Mouse (Mus musculus): ENCODE data around the gene Ptprd. TPM values are rescaled to one million over a fixed set of nuclear protein-coding genes. Genes with fewer than 3 reads are reported as not detected.

Ptprd gene
- polyA plus RNA-seq, 1 experiment: 357 TPM

DNA sequence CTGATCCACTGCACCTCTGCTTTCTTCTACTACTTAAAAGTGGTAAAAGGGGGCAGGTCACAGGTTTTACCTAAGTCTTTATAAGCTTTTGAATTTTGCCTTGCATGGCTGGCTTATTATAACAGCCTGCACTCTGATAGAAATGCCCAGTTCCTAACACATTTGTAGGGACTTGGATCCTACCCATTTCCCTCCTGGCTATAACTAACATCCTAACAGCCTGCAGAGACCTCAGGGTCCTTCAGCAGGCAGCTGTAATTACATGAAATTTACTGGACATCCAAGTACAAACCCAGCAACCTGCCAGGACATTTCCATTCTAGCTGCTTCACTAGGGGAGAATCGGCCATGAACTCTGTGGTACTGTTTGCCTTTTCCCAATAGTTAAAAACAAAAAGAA, 1751.2 kb downstream of the Ptprd start:
- Histone ChIP-seq H3K27ac (ENCODE audit: insufficient read depth, low read depth, low read length) (no peak overlapping the region), H3K4me3 (ENCODE audit: insufficient read depth, low read depth, low read length) (no peak overlapping the region), H3K4me1 (ENCODE audit: control insufficient read depth, insufficient read depth, low read length) (no peaks in the 10 kb centered on the region)
- 60% methylated on average over 1 of the region's 1 CpGs for WGBS
- TF ChIP-seq POLR2A (IDR thresholded peaks at IDR 0.05; ENCODE audit: insufficient read depth, low read depth, low read length) (no peak), CTCF (IDR thresholded peaks at IDR 0.05; ENCODE audit: insufficient read depth, low read depth, low read length) (no peak)

DNA sequence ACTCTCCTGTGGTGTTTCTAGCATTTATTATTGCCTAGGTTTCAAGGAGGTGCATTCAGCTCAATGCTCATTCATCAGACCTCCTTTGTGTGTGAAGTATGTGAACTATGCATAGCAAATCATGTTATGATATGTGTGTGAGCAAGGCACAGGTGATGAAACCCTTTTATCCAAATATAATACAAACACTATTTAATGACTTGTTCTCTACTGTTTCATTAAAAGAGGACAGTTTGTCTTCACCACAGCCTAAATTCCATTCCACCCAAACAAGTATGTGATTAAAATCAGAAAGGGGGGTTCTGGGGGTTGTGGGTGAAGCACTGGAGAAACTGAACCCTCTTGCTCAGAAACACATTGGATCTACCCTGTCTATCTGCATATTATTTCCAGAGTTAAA, 1752.1 kb downstream of the Ptprd start:
- H3K4me1 ChIP-seq (ENCODE audit: control insufficient read depth, insufficient read depth, low read length): no peaks in the 10 kb centered on the region
- H3K27ac ChIP-seq (ENCODE audit: insufficient read depth, low read depth, low read length): no peak overlapping the region
- no peak overlapping the region for H3K4me3 ChIP-seq (ENCODE audit: insufficient read depth, low read depth, low read length)
- TF ChIP-seq CTCF (IDR thresholded peaks at IDR 0.05; ENCODE audit: insufficient read depth, low read depth, low read length) (no peak), POLR2A (IDR thresholded peaks at IDR 0.05; ENCODE audit: insufficient read depth, low read depth, low read length) (no peak)

DNA sequence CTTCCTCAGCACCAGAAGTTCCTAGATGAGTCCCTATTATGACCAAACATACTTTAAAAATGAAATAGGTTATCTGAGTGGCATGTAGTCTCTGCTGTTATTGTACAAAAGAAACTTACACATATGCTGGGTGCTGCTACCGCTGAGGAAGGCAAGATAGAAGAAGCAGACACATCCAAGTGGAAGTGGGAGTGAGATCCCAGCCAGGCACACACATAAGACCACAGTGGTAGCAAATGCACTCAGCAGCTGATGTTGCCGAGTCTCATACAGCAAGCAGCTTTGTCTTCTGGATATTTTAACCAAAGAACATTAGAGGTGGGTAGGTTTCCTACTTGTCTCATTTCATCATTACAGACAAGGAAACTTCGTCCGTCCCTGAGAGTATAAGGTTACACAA, 1759.5 kb downstream of the Ptprd start:
- H3K4me1 ChIP-seq (ENCODE audit: control insufficient read depth, insufficient read depth, low read length): no peaks in the 10 kb centered on the region
- 82% methylated on average over 4 of the region's 4 CpGs for WGBS
- H3K4me3 ChIP-seq (ENCODE audit: insufficient read depth, low read depth, low read length): no peak overlapping the region
- H3K27ac ChIP-seq (ENCODE audit: insufficient read depth, low read depth, low read length): no peak overlapping the region
- no peak for TF ChIP-seq CTCF (IDR thresholded peaks at IDR 0.05; ENCODE audit: insufficient read depth, low read depth, low read length)
- no peak for TF ChIP-seq POLR2A (IDR thresholded peaks at IDR 0.05; ENCODE audit: insufficient read depth, low read depth, low read length)

DNA sequence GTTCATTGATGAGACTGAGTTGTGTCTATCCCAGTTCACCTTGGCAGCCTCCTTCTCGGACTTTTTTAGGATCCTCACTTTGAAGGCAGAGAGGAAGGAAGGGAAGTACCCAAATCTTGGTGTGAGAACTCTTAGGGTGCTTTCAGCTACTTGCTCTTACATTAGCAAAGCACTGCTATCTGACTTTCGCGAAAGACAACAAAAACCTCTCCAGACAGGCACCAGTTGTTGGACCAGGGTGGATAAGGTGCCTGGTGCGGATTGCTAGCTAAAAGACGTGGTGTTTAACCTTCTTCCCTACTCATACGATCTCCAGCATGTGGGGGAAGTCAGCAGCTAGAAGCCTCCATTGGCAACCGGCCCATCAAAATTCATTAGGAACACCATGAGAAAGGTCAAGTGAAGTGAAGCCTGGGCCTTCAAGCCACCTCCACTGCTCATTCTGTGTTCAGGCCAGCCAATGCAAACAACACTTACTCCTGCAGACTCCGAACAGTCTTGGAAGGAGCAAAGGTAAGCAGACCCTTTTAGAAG, 1760.7 kb downstream of the Ptprd start:
- Histone ChIP-seq H3K27ac (ENCODE audit: insufficient read depth, low read depth, low read length) (no peak overlapping the region), H3K4me3 (ENCODE audit: insufficient read depth, low read depth, low read length) (peak overlapping the region; percentile 74; the same call in 1 of the 2 replicates), H3K4me1 (ENCODE audit: control insufficient read depth, insufficient read depth, low read length) (no peaks in the 10 kb centered on the region)
- TF ChIP-seq CTCF (IDR thresholded peaks at IDR 0.05; ENCODE audit: insufficient read depth, low read depth, low read length): no peak
- no peak for TF ChIP-seq POLR2A (IDR thresholded peaks at IDR 0.05; ENCODE audit: insufficient read depth, low read depth, low read length)
- 64% methylated on average over 8 of the region's 8 CpGs for WGBS

DNA sequence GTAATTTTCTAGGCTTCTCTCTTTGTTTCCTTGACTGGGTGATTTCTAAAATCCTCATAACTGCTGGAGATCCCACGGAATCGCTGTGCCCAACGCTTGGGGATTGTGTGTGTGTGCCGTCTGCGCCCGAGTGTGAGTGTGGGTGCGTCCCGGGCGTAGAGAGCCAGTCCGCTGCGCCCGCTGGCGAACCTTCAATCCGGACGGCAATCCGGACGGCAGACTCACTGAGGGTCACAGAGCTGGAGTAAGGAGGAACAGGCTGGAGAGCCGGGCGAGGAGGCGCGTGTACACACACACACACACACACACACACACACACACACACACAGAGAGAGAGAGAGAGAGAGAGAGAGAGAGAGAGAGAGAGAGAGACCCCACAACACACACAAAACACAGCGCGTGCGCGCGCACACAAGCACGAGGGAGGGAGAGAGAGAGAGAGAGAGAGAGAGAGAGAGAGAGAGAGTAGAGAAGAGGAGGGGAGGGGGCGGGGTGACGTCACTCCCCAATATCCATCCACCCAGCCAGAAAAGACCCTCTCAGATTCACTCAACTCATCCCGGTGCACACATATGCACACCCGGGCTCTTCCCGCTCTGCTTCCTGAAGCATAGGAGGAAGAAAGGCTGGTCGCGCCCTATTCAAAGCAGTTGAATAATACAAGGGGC, 1761.3 kb downstream of the Ptprd start:
- WGBS: 2% methylated on average over 34 of the region's 34 CpGs
- H3K4me3 ChIP-seq (ENCODE audit: insufficient read depth, low read depth, low read length): peak overlapping the region; percentile 74
- H3K4me1 ChIP-seq (ENCODE audit: control insufficient read depth, insufficient read depth, low read length): no peaks in the 10 kb centered on the region
- 0 out of 2 replicates have a peak overlapping the region, but pooled peaks have one; percentile 19 for H3K27ac ChIP-seq (ENCODE audit: insufficient read depth, low read depth, low read length)
- TF ChIP-seq CTCF (IDR thresholded peaks at IDR 0.05; ENCODE audit: insufficient read depth, low read depth, low read length): no peak
- TF ChIP-seq POLR2A (IDR thresholded peaks at IDR 0.05; ENCODE audit: insufficient read depth, low read depth, low read length): no peak

DNA sequence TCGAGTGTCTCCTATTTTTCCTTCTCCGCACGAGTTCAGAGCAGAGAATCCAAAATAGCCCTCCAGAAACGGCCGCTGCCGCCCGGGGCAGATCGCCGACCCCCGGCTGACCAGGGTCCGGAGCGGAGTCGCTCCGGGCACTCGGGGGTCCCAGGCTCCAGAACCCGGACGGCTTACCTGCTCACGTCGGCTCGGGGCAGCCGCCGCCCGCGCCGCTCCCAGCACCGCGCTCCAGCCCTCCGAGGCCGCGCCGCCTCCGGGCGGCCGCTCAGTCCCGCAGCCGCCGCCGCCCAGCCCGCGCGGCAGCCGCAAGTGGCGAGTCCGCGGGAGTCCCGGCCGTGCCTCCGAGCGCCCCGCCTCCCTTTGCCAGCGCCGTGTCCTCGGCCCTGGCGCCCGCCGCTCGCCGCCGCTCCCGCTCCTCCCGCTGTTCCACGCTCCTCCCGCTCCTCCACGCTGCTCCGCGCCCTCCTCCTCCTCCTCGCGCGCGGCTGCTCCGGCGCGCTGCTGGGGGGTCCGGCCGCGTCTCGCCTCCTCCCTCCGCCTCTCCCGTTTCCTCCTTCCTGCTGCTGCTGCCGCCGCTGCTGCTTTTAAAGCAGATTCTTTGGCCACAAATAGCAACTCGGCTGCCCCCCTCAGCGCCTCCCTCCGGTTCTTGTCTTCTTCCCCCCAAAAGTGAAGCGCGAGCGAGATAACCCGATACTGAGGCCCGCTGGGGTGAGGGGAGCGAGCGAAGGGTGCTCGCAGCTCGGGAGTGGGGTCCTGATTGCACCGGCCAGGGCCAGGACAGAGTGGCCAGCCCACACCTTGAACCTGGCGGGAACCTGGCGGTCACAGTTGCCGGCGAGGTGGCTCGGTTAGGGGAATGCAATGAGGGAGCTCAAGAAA, 1762.1 kb downstream of the Ptprd start:
- TF ChIP-seq POLR2A (IDR thresholded peaks at IDR 0.05; ENCODE audit: insufficient read depth, low read depth, low read length) (no peak), CTCF (IDR thresholded peaks at IDR 0.05; ENCODE audit: insufficient read depth, low read depth, low read length) (no peak)
- peak overlapping the region; percentile 19; the same call in 1 of the 2 replicates for H3K27ac ChIP-seq (ENCODE audit: insufficient read depth, low read depth, low read length)
- WGBS: under 1% methylated on average over 93 of the region's 99 CpGs

DNA sequence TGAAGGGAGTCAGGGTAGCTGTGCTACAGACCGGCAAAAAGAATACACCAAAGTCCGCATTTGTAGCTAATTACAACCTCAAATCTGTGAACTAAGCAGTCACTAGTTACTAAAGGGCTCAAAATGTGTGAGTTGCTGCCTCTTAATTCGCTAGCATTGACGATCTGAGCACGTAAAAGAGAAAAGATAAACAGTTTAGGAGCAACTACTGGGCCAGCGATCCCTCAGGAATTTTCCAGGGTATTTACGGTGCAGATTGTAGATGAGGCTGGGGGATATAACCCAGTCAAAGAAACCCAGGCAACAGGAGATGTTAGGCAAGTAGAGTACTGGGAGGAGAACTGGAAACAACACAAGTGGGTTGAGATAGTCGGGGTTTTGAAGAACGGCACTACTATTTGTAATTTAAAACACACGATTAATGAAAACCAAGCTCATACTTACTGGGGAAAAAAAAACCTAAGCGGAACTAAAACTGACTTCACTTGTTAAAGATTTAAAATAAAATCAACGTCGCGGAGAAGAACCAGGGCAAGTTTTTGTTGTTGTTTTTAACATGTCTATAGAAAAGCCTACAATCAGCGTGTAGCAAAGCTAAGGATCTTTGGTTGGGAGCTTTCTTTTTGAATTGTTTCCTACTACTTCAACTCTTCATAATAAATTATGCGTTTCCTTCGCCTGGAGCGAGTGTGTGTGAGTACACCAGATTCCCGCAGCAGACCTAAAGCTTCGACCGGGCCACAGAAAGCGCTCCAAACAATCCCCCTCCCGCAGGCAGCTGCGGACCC, 1762.9 kb downstream of the Ptprd start:
- H3K27ac ChIP-seq (ENCODE audit: insufficient read depth, low read depth, low read length): no peak overlapping the region
- TF ChIP-seq CTCF (IDR thresholded peaks at IDR 0.05; ENCODE audit: insufficient read depth, low read depth, low read length) (no peak), POLR2A (IDR thresholded peaks at IDR 0.05; ENCODE audit: insufficient read depth, low read depth, low read length) (no peak)

More for the DNA sequence above, 1762.1 kb downstream of the Ptprd start:
- Histone ChIP-seq H3K4me1 (ENCODE audit: control insufficient read depth, insufficient read depth, low read length) (no peaks in the 10 kb centered on the region), H3K4me3 (ENCODE audit: insufficient read depth, low read depth, low read length) (peak overlapping the region; percentile 74)

DNA sequence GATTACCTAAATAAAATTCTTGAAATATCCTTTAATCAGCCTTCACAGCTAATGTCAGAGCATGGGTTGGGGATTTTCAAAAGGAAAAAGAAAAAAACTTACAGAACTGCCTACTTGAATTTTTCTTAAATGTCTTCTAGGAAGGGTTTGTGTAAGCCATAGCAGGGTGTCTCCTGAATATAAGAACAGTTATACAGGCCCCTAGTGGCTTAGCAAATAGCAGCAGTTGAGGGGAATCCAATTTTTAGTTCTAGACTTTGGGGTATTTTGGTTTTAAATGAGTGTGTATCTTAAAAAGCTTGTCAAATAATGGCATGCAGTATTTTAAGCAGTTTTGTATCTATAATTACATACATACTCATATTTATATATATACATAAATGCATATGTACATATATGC, 1764.4 kb downstream of the Ptprd start:
- no peak overlapping the region for H3K4me3 ChIP-seq (ENCODE audit: insufficient read depth, low read depth, low read length)

More for the DNA sequence above, 1762.9 kb downstream of the Ptprd start:
- 1% methylated on average over 24 of the region's 24 CpGs for WGBS
- peak overlapping the region; percentile 74 for H3K4me3 ChIP-seq (ENCODE audit: insufficient read depth, low read depth, low read length)
- H3K4me1 ChIP-seq (ENCODE audit: control insufficient read depth, insufficient read depth, low read length): no peaks in the 10 kb centered on the region

More for the DNA sequence above, 1764.4 kb downstream of the Ptprd start:
- TF ChIP-seq CTCF (IDR thresholded peaks at IDR 0.05; ENCODE audit: insufficient read depth, low read depth, low read length): no peak
- no peak for TF ChIP-seq POLR2A (IDR thresholded peaks at IDR 0.05; ENCODE audit: insufficient read depth, low read depth, low read length)
- Histone ChIP-seq H3K27ac (ENCODE audit: insufficient read depth, low read depth, low read length) (no peak overlapping the region), H3K4me1 (ENCODE audit: control insufficient read depth, insufficient read depth, low read length) (no peaks in the 10 kb centered on the region)

Measured in olfactory bulb, adult 2 months (tissue).